Mouse (Mus musculus) brain, embryonic 14.5 days (tissue): ENCODE data around the gene Dppa2.

Experiments
- CTCF ChIP-seq: fragments of 200-500 bp; IDR thresholded peaks from 2 replicates; pipeline ENCODE4 v1.5.1; 2012; ENCODE audit warnings: inconsistent platforms, mild to moderate bottlenecking, moderate library complexity, borderline replicate concordance; ENCODE audit not compliant: insufficient read depth, insufficient read length; ENCODE audit errors: extremely low read depth
- POLR2A ChIP-seq: fragments of 200-500 bp; IDR thresholded peaks from 2 replicates; pipeline ENCODE4 v1.6.1; 2012; ENCODE audit warnings: mild to moderate bottlenecking, inconsistent platforms, borderline replicate concordance; ENCODE audit not compliant: poor library complexity, insufficient read depth, insufficient read length, severe bottlenecking; ENCODE audit errors: extremely low read depth

- TF ChIP-seq POLR2A (no peak), CTCF (no peak)
Observed at GRCm38 (mm10) chr16:48299884-48300283, 3.8 kb upstream of the Dppa2 start.
